Mouse (Mus musculus) common myeloid progenitor, adult 5-6 weeks (primary cell): ENCODE data around the gene Dnah12. TPM values are rescaled to one million over a fixed set of nuclear protein-coding genes. Genes with fewer than 3 reads are reported as not detected.
"Not testable (repeated sequence)": the region's sequence is repeated elsewhere in the genome, so short reads cannot be mapped to it uniquely, and the experiment has no call there.

Experiments used
- ATAC-seq: replicated peaks from 2 replicates; pipeline ENCODE4 v1.8.0; 2016; ENCODE audit warnings: low read depth, mild to moderate bottlenecking, moderate TSS enrichment, inconsistent platforms; ENCODE audit not compliant: poor library complexity, severe bottlenecking
- total RNA-seq: library from RNA; stranded (forward); fragments of 200-1000, 187-1606 nt; gene quantifications from 2 replicates; pipeline ENCODE4 v1.2.3, GENCODE M21; 2017

Dnah12 gene
- total RNA-seq, 1 experiment from 2014 or later = 1.9 TPM

DNA sequence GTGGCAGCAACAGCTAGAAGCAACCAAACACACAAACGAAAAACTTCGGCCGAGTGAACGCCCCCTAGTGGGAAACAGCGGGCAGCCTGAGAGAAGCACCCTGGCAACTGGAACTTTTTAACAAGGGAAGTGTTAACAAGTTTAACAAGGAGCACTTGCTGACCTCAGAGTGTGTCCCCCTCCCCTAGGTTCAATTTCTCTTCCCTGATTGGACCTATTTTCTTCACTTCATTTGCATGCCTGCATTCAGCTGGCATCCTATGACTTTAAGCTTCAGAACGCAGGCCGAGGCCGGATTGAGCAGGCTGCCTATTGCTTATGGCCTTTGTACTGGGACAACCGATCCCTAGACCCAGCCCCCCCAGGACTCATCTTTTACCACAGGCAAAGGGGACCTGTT, 174.3 kb downstream of the Dnah12 start:
- no peak for ATAC-seq

DNA sequence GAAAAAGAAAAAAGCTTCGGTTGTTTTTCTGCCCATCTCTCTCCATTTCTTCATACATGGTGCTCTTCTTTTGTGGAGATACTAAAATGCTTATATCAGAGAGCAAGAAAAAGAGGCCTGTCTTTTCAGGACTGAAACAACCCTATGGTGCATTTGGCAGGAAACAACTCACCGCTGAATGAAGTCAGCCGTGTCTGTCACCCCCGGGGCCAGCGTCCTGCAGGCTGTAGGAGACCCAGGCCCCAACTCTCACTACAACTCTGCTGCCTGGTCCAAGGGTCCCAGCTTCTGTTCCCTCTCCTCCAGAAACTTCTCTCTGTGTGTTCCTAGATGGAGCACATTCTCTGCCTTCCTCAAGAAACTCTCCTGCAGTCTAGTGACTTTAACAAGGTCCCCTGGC, 175.2 kb downstream of the Dnah12 start:
- no peak for ATAC-seq

DNA sequence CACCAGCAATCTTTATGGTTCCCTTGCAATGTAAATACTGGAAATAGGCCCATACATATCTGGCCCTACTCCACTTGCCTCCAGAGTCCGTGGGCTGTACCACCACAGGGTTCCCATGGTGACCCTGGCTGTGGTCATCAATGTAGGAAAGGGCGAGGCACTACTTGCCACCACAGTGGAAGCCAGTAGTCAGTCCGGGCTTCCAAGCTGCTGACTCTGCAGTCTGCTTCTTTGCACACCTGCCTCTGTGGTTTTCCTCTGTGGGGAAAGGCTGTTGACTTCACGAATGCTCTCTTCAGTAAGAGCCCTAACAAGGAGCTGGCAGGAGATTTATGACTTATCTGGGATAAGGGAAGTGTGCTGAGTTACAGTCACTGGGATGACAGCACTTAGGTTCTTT, 185.7 kb downstream of the Dnah12 start:
- ATAC-seq = peak; percentile 95

DNA sequence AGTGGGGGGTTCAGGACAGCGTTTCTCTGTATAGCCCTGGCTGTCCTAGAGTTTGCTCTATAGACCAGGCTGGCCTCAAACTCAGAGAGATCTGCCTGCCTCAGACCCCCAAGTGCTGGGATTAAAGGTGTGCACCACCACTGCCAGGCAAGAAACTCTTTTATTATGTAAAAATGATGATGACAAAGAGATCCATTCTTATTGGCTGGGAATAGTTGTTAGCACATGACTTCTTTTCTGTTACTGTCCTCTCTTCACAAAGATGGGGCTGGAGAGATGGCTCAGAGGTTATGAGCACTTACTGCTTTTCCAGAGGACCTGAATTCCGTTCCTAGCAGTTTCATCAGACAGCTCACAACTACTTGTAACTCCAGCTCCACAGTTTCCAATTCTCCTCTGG, 186.9 kb downstream of the Dnah12 start:
- ATAC-seq = no peak

DNA sequence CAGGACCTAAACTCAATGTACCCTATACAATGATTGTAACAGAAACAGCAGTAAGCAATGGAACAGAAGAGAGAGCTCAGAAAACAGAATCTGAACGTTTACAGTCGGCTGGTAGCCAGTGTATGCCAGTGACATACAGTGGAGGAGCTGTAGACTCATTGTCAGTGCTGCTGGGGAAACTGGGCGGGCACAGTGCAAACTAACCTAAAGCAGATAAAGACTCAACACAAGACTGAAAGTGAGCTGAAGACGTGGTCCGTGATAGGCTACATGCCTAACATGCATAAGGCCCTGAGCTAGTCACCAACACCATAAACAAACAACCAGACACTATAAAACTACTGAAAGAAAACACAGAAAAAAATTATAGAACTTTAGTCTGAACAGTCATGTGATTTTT, 188.6 kb downstream of the Dnah12 start:
- no peak for ATAC-seq

DNA sequence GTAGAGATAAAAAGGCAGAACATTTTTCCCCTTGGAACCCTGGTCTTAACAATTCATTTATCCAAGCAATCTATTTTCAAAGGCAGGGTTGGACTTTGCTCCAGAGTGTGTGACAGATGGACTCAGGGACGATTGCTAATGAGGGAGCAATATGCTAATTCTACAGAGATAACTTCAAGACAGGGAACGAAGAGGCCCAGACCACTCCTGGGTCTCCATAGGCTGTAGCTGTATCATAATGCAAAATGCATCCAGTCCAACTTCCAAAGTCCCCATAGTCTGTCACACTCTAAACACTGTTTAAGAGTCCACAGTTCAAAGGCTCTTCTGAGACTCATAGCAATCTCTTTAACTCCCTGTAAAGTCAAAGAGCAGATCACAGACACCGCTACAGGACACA, 194.2 kb downstream of the Dnah12 start:
- no peak for ATAC-seq

DNA sequence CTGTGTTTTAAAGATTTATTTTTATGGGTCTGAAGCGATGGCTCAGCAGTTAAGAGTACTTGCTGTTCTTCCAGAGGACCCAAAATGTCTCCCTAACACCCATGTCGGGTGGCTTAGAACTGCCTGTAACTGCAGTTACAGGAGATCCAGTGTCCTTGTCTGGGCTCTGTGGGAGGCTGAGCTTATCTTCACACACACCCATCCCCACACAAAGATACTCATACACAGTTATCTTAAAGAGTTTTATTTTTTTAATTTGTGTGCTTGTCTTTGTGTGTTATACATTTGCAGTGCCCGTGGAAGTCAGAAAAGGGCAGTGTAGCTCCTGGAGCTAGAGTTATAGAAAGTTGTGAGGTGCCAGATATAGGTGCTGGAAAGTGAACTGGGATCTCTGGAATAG, 197.7 kb downstream of the Dnah12 start:
- 0 out of 2 replicates have a peak, but pooled peaks have one; percentile 22 for ATAC-seq

DNA sequence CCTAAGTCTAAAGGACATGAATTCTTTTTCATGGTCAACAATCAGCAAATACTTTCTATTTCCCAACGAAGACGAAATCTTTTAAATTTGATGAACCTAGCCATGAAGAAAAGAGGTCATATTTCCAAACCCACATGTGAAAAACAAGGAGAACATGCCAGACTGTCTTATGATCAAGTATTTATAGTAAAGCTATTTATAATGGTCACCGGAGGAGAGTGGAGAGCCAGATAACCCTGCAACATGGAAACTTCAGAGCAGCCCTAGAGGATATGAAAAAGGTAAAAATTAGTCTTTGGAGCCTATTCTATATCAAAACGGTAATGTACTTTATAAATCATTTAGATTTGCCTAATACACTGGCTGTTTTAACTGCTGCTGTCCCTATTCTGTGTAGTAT, 201.3 kb downstream of the Dnah12 start, which contains the start of gene Asb14:
Asb14 (plus strand) TSS at position 166 of the 400 bp plus-strand sequence.
- ATAC-seq = no peak

DNA sequence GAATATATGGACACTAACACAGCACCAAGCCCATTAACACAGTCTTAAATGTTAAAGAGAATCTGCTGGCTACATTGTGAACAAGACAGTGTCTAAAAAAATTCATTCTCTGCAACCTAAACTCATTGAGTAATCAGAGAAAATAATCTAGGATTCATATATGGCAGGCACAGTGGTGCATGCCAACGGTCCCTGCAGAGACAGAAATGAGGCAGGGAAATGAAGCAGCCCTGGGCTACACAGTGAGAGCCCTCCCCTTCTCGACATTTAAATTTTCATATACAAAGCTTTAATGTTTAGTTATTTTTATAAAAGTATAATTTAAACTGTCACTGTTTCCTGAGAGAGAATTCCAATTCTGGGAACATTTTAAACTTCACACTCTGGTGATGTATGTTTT, 206.4 kb downstream of the Dnah12 start:
- no peak for ATAC-seq

DNA sequence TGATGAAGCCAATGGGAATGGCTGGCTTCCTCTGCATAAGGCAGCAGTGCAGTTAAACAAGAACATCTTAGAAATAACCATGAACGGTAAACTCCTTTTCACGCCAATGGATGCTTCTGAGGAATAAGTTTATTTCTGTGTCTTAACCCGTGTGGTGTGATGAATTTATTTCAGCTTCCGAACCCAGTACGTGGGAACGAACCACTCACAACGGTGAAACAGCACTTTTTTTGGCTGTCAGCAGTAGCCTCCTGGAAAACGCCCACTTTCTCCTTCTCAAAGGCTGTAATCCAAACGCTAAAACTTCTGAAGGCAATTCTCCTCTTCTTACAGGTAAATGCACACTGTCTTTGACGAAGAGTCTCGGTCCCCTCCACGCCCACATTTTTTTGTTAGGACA, 207.8 kb downstream of the Dnah12 start:
- ATAC-seq = no peak

DNA sequence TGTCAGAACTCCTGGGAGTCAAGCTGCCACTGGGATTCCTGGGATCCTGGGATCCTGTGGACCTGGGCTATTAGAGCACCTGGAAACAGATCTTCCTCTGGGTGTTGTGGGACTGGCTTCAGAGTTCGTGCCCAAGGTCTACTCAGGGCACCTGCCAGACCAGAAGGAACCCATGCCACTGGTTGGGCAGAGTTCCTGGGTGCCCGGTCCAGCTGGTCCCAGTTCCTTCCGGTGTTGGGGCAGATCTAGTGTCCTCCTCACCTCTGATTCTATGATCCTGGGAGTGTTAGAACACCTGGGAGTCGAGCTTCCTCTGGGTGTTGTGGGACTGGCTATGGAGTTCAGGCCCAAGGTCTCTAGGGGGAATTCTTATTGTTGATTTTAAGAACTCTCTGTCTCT, 214.3 kb downstream of the Dnah12 start:
- ATAC-seq = no peak

DNA sequence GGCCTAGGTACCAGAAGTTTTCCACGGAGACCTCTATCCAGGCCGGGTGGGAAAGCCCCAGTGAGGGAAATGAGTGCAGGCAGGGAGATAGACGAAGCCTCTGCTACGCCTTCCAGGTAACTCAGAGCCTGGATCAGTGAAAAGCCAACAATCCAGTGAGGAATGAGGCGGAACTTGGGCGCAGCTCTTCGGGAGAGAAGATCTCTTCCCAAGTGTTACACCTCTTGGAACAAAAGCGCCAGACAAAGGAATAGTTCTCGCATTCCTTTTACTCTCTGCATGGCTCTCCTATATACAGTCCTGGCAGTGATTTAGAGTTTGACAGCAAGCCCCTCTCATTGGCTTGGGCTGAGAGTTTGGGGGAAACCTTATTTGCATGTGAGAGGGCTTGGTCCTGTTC, 217.4 kb downstream of the Dnah12 start:
- ATAC-seq = not testable (repeated sequence)

DNA sequence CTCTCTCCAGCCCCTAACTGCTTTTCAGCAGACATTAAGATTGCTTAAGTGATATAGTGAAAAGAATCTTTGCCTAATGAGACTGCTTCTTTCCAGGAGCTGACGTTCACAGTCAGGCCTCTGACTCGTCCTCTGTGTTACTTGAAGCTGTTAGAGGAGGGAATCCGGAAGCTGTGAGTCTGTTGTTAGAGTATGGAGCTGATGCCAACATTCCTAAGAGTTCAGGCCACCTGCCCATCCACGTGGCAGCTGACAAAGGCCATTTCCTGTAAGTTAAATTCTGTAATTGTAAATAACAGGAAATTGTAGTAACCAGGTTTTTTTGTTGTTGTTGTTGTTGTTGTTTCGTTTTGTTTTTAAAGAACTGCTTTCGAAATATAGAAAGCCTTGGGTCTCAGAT, 218.1 kb downstream of the Dnah12 start:
- ATAC-seq = no peak

DNA sequence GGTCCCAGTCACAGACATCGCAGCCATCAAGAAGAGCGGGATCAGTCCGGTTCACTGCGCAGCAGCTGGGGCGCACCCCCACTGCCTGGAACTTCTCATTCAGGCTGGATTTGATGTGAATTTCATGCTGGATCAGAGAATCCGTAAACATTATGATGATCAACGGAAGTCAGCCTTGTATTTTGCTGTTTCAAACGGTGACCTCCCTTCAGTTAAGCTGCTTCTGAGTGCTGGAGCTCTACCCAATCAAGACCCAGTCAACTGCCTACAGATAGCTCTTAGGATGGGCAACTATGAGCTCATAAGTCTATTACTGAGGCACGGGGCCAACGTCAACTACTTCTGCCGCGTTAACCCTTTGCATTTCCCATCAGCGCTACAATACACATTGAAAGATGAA, 218.8 kb downstream of the Dnah12 start:
- ATAC-seq = no peak

DNA sequence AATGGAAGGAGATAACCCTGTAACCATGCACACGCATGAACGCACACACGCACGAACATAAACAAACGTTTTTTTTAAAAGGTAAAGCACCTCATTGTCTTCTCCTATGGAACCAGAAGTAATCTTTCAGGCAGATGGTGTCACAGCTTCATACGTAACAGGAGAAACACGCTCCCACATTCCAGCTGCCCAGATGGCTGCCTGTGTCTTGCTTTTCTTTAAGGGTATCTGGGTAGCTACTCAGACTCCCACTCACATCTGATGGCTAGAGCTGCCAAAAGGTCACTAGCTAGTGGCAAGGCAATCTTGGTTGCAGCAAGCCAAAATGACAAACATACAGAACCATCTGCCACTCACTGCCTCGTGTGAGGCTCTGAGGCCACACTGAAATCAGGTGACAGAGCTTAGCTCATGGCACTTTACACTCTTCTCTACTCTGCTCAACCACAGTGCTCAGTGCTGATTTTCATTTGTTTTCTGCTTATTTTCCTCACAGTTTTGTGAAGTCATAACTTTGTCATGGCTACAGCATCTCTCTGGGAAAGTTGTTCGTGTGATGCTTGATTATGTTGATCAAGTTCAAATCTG, 220.7 kb downstream of the Dnah12 start:
- no peak for ATAC-seq

DNA sequence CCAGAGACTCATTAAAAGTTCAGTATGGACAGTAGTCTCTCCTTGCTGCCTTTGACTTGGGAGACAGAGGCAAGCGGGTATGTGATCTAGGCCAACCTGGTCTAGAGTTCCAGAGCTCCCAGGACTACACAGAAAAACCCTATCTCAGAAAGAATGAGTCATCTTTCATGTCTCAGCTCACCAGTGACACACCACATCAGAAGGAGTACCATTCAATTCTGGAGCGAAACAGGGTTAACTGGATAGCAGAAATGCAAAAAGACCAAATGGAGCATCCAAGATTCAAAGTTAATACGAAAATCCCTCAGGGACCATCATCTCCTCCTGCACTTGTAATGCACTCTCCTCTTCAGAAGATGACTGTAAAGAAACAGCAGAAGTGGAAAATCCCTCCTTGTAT, 226.2 kb downstream of the Dnah12 start:
- no peak for ATAC-seq

DNA sequence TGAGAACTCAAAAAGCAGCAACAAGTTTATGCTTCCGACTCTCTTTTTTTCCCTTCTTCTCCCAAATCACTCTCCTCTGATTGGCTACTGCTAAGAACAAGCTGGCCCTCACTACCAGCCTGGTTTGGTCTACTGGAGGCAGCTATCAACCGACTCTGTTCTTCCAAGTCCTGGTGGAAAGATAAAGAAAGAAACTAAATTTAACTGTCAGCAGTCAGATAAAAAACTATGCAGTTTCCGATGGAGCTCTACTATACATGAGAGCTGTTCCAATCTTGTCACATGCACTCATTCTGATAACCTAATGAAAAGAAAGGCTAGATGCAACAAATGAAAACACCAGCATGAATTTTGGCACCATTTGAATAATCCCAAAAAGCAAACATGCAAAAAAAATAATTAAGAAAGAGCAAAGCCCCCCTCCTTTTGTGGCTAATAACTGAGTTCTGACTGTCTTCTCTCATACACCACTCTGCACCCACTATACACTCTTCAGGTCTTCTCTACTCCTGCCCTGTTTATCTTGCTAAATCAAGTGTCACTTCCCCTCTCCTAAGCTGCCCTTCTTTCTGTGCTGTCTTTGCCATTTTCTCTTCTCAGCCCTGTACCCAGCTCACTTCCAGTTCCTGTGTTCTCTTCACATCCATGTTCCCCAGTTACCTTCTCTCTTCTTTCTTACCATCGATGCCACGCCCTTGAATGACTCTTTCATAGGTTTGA, 230.8 kb downstream of the Dnah12 start:
- 0 out of 2 replicates have a peak, but pooled peaks have one; percentile 36 for ATAC-seq

DNA sequence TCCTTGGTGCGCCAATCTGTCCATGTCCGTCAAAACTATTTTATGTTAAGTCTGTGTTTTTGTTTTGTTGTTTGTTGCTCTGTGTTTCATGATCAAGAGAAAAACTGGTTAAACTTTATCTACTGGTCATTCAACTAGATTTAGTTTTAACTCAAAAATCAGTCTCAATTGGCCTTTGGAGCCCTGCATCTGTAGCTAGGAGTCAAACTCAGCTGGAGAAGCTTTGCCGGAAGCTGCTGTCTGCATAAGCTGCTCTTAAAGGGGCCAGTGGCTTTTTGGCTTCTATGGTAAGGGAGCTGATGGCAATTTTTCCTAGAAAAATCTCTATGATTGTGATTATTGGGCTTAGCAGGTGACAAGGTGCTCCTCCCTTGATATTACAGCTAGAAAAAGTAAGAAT, 241.8 kb downstream of the Dnah12 start:
- ATAC-seq = no peak

DNA sequence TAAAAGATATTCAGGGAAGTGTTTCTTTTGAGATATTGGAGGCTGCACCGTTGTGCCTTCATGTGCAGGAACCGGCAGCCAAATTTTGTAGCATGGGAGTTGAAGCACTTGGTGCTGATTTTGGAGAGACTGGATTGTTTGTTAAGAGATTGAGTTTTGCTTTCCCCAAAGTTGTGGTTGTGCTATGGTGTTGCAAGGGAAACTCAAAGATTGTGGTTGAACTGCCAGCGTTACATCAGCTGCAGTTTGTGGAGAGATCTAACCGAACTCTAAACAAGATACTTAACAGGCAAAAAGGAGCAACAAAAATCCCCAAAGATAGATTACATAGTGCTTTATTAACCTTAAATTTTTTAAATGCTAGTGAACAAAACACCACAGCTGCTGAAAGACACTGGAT, 242.5 kb downstream of the Dnah12 start:
- ATAC-seq = 0 out of 2 replicates have a peak, but pooled peaks have one; percentile 25
